Mouse (Mus musculus) A20 (cell line): ENCODE data around the gene Fam186a.
"Not testable (repeated sequence)": the region's sequence is repeated elsewhere in the genome, so short reads cannot be mapped to it uniquely, and the experiment has no call there.

Experiments used
- DNase-seq: peaks from one replicate; pipeline ENCODE4 v3.0.0-alpha.2; 2011; ENCODE audit warnings: low read depth, low spot score

Gene Fam186a

GRCm38 (mm10) chr15:99966961-99967360, at the start of gene Fam186a:
Fam186a (minus strand) TSS chr15:99967061.
- no peak for DNase-seq

- no peak for DNase-seq
These were observed 39.3 kb upstream of the Fam186a start for GRCm38 (mm10) chr15:100006180-100006579.

GRCm38 (mm10) chr15:100004677-100005273, 37.9 kb upstream of the Fam186a start:
- DNase-seq, result peak; percentile 71

GRCm38 (mm10) chr15:99999390-99999789, 32.5 kb upstream of the Fam186a start:
- peak; percentile 58 for DNase-seq

- no peak for DNase-seq
These were observed 30.4 kb upstream of the Fam186a start for GRCm38 (mm10) chr15:99997114-99997804.

- DNase-seq, result peak; percentile 42
These were observed 26.2 kb upstream of the Fam186a start for GRCm38 (mm10) chr15:99993100-99993499.

- DNase-seq, result no peak
These were observed 12.9 kb upstream of the Fam186a start for GRCm38 (mm10) chr15:99979715-99980114.

- no peak for DNase-seq
These were observed 12.4 kb upstream of the Fam186a start for GRCm38 (mm10) chr15:99979266-99979665.

GRCm38 (mm10) chr15:99976121-99976520, 9.3 kb upstream of the Fam186a start:
- DNase-seq, result not testable (repeated sequence)

- DNase-seq, result no peak
These were observed 7.8 kb upstream of the Fam186a start for GRCm38 (mm10) chr15:99974476-99975220.

GRCm38 (mm10) chr15:99972989-99973911, 6.4 kb upstream of the Fam186a start:
- peak; percentile 94 for DNase-seq

GRCm38 (mm10) chr15:99972361-99972988, 5.6 kb upstream of the Fam186a start:
- peak; percentile 99 for DNase-seq

- no peak for DNase-seq
These were observed 3.7 kb upstream of the Fam186a start for GRCm38 (mm10) chr15:99970606-99971005.

- not testable (repeated sequence) for DNase-seq
These were observed 2.9 kb upstream of the Fam186a start, which contains the start of gene Larp4 for GRCm38 (mm10) chr15:99969765-99970164. Larp4 (plus strand) TSS chr15:99970065.

GRCm38 (mm10) chr15:99965103-99965775, 1.6 kb downstream of the Fam186a start:
- DNase-seq, result no peak

- DNase-seq, result no peak
These were observed 11.5 kb downstream of the Fam186a start for GRCm38 (mm10) chr15:99955324-99955723.

- DNase-seq, result no peak
These were observed 25.8 kb downstream of the Fam186a start for GRCm38 (mm10) chr15:99940970-99941630.

GRCm38 (mm10) chr15:99940426-99940825, 26.4 kb downstream of the Fam186a start:
- DNase-seq, result no peak

GRCm38 (mm10) chr15:99937841-99938240, 29.0 kb downstream of the Fam186a start:
- DNase-seq, result no peak

GRCm38 (mm10) chr15:99936659-99937058, 30.2 kb downstream of the Fam186a start:
- no peak for DNase-seq
